Mouse (Mus musculus) liver, postnatal 0 days (tissue): ENCODE measurements around the gene 4930433I11Rik.

Experiments used
- CTCF ChIP-seq: sonication (generic); IDR thresholded peaks from 2 replicates; pipeline ENCODE4 v1.5.1; 2016; ENCODE audit warnings: antibody characterized with exemption, low read depth
- EP300 ChIP-seq: IDR thresholded peaks from 2 replicates; pipeline ENCODE4 v1.6.1; 2016; ENCODE audit warnings: antibody characterized with exemption, low read depth, mild to moderate bottlenecking

- TF ChIP-seq CTCF (no peak), EP300 (no peak)
Measured at GRCm38 (mm10) chr7:40939371-40939770, 48.0 kb upstream of the 4930433I11Rik start.
